Mouse (Mus musculus) layer of hippocampus, postnatal 14 days (tissue): ENCODE data around the gene Bmx. TPM values are rescaled to one million over a fixed set of nuclear protein-coding genes. Genes with fewer than 3 reads are reported as not detected.

Source experiments
- DNase-seq, 2 experiments: peaks; one replicate each; pipeline ENCODE4 v3.0.0; 2021 to 2022; ENCODE audit warnings: low spot score in 2 of 2, mixed read lengths in 1 of 2
- total RNA-seq, 2 experiments: library from RNA; stranded (reverse); gene quantifications; 2 replicates each; pipeline ENCODE4 v1.2.3; 2021

The Bmx gene
- total RNA-seq, 2 experiments from 2014 or later, result 1.0 to 1.4 TPM

GRCm38 (mm10) chrX:164175780-164176179, 82.2 kb downstream of the Bmx start:
- no peak for DNase-seq

- no peak for DNase-seq
Observed at GRCm38 (mm10) chrX:164175311-164175710, 82.7 kb downstream of the Bmx start.

GRCm38 (mm10) chrX:164173880-164174279, 84.1 kb downstream of the Bmx start:
- no peak for DNase-seq

GRCm38 (mm10) chrX:164171034-164171433, 87.0 kb downstream of the Bmx start:
- no peak for DNase-seq

- DNase-seq, result no peak
Observed at GRCm38 (mm10) chrX:164164681-164165080, 93.3 kb downstream of the Bmx start.

GRCm38 (mm10) chrX:164154594-164154993, 103.4 kb downstream of the Bmx start:
- no peak for DNase-seq

- DNase-seq, result no peak
Observed at GRCm38 (mm10) chrX:164153606-164154005, 104.4 kb downstream of the Bmx start.

- DNase-seq, result no peak
Observed at GRCm38 (mm10) chrX:164152703-164153102, 105.3 kb downstream of the Bmx start.

- no peak for DNase-seq
Observed at GRCm38 (mm10) chrX:164145463-164146250, 112.3 kb downstream of the Bmx start.

Other genes starting within 250 kb of the Bmx start
- gene Car5b, start 230.2 kb downstream of the Bmx start, total RNA-seq, result 1 to 10 TPM; 3.0 to 3.6 TPM
- gene Siah1b, start 181.7 kb downstream of the Bmx start, total RNA-seq, result 10 to 100 TPM; 10.5 to 13.6 TPM
- not detected for gene Cltrn, start 169.4 kb downstream of the Bmx start, total RNA-seq
- gene Ace2, start 118.9 kb downstream of the Bmx start, total RNA-seq, result 1 to 10 TPM; 1.4 to 1.8 TPM
- gene Pir, start 11.2 kb upstream of the Bmx start, total RNA-seq, result 1 to 10 TPM; 3.2 to 5.3 TPM
- 1 to 10 TPM; 2.7 to 2.9 TPM for gene Vegfd, start 115.2 kb upstream of the Bmx start, total RNA-seq
- gene Piga, start 161.6 kb upstream of the Bmx start, total RNA-seq, result 1 to 10 TPM; 7.7 to 8.7 TPM
- 1 to 10 TPM in 1 of 2 experiments, under 1 TPM in 1; 0.58 to 1.6 TPM for gene Asb11, start 178.8 kb upstream of the Bmx start, total RNA-seq
- not detected for gene Asb9, start 248.1 kb upstream of the Bmx start, total RNA-seq